Mouse (Mus musculus) kidney, adult 8-10 months (tissue): ENCODE data around the gene Smim26.
A peak's percentile ranks its signal among the peaks of the same experiment; 100 is the strongest.

Source experiments
- DNase-seq, 2 experiments: peaks; one replicate each; pipeline ENCODE4 v3.0.0; 2022

Smim26 gene

DNA sequence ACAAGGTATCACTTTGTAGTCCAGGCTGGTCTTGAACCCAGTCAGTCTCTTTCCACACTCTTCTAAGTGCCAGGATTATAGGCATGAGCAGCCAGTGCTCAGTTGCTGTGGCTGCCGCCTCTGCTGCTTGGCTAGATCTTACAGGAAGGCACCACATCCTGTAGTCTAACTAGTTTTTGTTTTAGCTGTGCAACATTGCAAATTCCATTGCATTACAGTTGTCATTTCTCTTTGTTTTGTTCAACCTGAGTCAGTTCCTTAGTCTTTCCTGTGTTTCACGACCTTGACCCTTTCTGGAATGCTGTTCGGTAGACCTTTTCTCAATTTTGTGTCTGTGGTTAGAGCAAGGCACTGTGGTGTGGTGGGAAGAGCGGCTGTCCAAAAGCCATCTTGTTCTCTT is 43.4 kb downstream of the Smim26 start:
- DNase-seq = peak; percentile 7 to 23

GRCm38 (mm10) chr2:144637671-144638395 is 44.0 kb downstream of the Smim26 start:
- DNase-seq = no peak

GRCm38 (mm10) chr2:144638719-144639118 is 44.9 kb downstream of the Smim26 start:
- peak in 1 of 2 experiments; percentile 22 for DNase-seq

- no peak for DNase-seq
These were observed 46.2 kb downstream of the Smim26 start for GRCm38 (mm10) chr2:144640101-144640500.

DNA sequence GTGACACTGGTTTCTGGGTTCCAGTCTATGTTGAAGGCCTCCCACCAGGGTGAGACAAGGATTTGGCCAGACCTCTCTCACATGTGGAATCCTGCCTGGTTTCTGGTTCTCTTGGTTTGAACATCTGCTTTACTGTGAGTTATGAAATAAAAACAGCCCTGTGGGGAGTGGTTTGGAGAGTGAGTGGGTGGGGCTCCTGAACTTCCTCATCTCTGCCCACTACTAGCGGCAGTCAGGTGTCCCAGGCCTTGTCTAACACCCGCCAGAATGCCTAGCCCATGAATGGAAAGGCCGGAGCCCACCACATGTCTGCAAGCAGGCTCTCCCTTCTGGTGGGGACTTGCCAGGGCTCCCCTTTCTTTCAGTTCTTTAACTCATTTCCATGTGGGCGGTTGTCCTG is 48.1 kb downstream of the Smim26 start:
- no peak for DNase-seq
